Mouse (Mus musculus) MEL (cell line): ENCODE measurements around the gene Prm1.

Experiments
- CTCF ChIP-seq, 3 experiments: IDR thresholded peaks in 2 of 3; conservative IDR thresholded peaks in 1 of 3; 2 replicates each; pipeline ENCODE4 v1.5.1; 2011 to 2012; ENCODE audit warnings: low read length in 3 of 3, low read depth in 2 of 3, mild to moderate bottlenecking in 2 of 3, improper control_type of control experiment in 1 of 3, inconsistent platforms in 1 of 3, mixed read lengths in 1 of 3, moderate library complexity in 1 of 3; ENCODE audit not compliant: control insufficient read depth in 1 of 3, insufficient read depth in 1 of 3, poor library complexity in 1 of 3, severe bottlenecking in 1 of 3
- ZKSCAN1 ChIP-seq: IDR thresholded peaks from 2 replicates; pipeline ENCODE4 v1.6.1; 2012; ENCODE audit warnings: low read depth, mild to moderate bottlenecking, inconsistent platforms, low read length, improper control_type of control experiment, moderate library complexity

DNA sequence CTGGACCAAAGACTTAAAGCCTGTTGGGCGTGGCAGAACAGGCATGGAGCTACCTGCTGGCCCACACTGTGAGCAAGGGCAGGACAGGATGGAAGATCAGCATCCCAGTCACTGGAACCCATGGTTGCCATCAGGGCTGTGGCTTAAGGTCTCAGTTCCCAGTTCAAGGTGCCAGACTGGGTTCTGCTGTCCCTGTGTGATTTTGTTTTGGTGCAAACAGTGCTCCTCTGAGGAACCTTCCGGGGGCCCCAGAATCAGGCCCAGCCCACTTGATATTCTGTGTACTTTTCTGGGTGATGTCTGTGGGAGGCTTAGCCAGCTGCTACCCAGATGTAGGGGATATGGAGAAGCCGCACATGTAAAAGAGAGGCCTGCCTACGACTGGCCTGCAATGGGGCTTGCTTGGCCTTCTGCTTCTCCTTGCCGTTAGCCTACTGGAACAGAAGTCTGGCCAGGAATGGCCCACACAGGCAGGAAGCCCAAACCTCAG lies 25.0 kb downstream of the Prm1 start:
- TF ChIP-seq ZKSCAN1: no peak
- no peak for TF ChIP-seq CTCF (IDR thresholded peaks at IDR 0.05 in 2 of 3, conservative IDR thresholded peaks at IDR 0.05 in 1 of 3; ENCODE audit: control insufficient read depth in 1 of 3, insufficient read depth in 1 of 3, low read depth in 2 of 3, low read length in 3 of 3, poor library complexity in 1 of 3, severe bottlenecking in 1 of 3)
